Mouse (Mus musculus): ENCODE data around the gene Grin2a.

DNA sequence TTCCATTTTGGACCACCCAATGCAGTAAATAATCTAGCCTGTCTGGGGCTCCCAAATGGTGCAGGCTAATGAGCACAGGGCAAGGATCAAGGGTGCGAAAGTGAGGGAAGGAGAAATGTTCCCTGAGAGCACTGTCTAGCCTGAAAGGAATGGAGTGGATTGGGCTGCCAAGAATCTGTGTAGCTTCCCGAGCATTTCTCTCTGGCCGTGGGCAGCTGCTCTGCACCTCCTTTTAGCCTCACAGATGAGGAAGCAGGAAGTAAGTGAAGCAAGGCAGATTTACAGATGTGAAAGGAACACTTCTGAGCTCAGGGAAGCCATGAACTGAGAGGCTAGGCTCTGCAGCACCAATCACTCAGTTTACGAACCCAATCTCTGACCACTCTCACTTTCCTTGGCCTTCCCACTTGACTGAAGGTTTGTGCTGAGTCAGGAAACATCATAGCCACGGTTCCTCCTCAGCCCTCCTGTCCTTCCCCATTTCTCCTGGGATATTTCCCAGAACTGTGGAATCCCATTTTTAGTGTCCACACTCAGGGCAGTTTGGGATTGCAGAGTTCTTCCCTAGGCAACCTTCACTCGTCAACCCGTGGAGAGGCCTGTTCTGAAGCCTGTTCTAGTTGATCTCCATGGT lies 40.3 kb upstream of the Grin2a start:
- TF ChIP-seq CTCF (IDR thresholded peaks at IDR 0.05; ENCODE audit: extremely low read depth, insufficient read depth, low read length) (no peak), POLR2A (IDR thresholded peaks at IDR 0.05; ENCODE audit: extremely low read depth, insufficient read depth, low read length) (no peak)
